Mouse (Mus musculus) kidney, postnatal 14 days (tissue): ENCODE results near the gene Cyb5d1.

ENCODE experiments used
- DNase-seq: peaks from one replicate; pipeline ENCODE4 v3.0.0; 2022; ENCODE audit warnings: mixed read lengths

The Cyb5d1 gene

GRCm38 (mm10) chr11:69357690-69358089, 37.7 kb downstream of the Cyb5d1 start:
- no peak for DNase-seq

GRCm38 (mm10) chr11:69356544-69356943, 38.9 kb downstream of the Cyb5d1 start:
- no peak for DNase-seq

- DNase-seq: no peak
Observed at GRCm38 (mm10) chr11:69346441-69346840, 49.0 kb downstream of the Cyb5d1 start.
